In the genomic region with DNA sequence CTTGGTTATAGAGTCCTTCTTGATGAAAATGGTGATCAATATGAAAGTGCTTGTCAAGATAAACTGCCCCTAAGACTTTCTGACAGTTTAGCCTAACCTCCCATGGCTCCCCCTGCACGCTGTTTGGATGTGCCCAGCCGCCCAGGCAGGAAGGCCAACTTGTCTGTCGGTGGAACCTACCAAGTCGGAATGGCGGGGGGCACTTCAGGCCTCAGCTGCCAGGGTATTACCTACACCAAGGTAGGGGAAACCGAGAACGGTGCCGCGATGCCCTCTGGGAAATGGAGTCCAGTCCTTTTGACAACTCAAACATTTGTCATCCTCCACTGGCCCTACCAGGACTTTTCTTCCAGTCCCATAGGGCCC, we compare ENCODE assay signal across 1 mouse cellular context.
TF ChIP-seq lines count a peak whose summit lies in the region.

No protein-coding gene starts in this region.

TF ChIP-seq in CH12.LX, 34 proteins besides CTCF, POLR2A, EP300 and RAD21:
- no peak for TF ChIP-seq ZC3H11A (IDR thresholded peaks at IDR 0.05; ENCODE audit: low read depth, low read length)
- TF ChIP-seq CHD1 (IDR thresholded peaks at IDR 0.05; ENCODE audit: low read depth, low read length) = peak; percentile 99
- TF ChIP-seq SIN3A (IDR thresholded peaks at IDR 0.05; ENCODE audit: low read length) = no peak; the same call in 1 of the 2 replicates
- TF ChIP-seq HCFC1 (IDR thresholded peaks at IDR 0.05; ENCODE audit: low read depth, low read length) = peak; percentile 88
- peak; percentile 37; the same call in 1 of the 2 replicates for TF ChIP-seq ELF1 (IDR thresholded peaks at IDR 0.05; ENCODE audit: low read depth, low read length)
- TF ChIP-seq MAFK (IDR thresholded peaks at IDR 0.05; ENCODE audit: insufficient replicate concordance, low read length) = no peak
- peak; percentile 69; the same call in 1 of the 2 replicates for TF ChIP-seq KAT2A (IDR thresholded peaks at IDR 0.05; ENCODE audit: insufficient replicate concordance, low read length)
- no peak for TF ChIP-seq MAZ (IDR thresholded peaks at IDR 0.05; ENCODE audit: low read depth, low read length)
TF ChIP-seq in CH12.LX: peak in this region for 4.
